ENCODE assay signal across 8 mouse cellular contexts in genomic region chr17:29080758-29081617, GRCm38 (mm10). TPM values are rescaled to one million over a fixed set of nuclear protein-coding genes. Genes with fewer than 3 reads are reported as not detected.
DNase-seq lines count a peak whose midpoint lies in the region; ATAC-seq and TF ChIP-seq lines count a peak whose summit lies in the region.

No protein-coding gene starts in this region.

- ATAC-seq in kidney, embryonic 15.5 days (replicated peaks; ENCODE audit: low FRiP score), result peak; percentile 61
- peak; percentile 39; the same call in 1 of the 2 replicates for ATAC-seq in intestine, postnatal 0 days
- no peak for ATAC-seq in neural tube, embryonic 14.5 days (ENCODE audit: low read depth)

- H3K9me3 ChIP-seq in kidney, embryonic 15.5 days (replicated peaks), result no peaks in the 10 kb centered on the region
- H3K9me3 ChIP-seq in intestine, postnatal 0 days (ENCODE audit: control insufficient read depth), result no peaks in the 10 kb centered on the region
- no peaks in the 10 kb centered on the region for H3K9me3 ChIP-seq in neural tube, embryonic 14.5 days (ENCODE audit: control insufficient read depth, low read length)

- WGBS in kidney, embryonic 15.5 days, result 5% methylated on average over 23 of the region's 23 CpGs
- 9% methylated on average over 23 of the region's 23 CpGs for WGBS in intestine, postnatal 0 days
- 5% methylated on average over 23 of the region's 23 CpGs for WGBS in neural tube, embryonic 14.5 days

- H3K36me3 ChIP-seq in kidney, embryonic 15.5 days, result no peaks in the 10 kb centered on the region
- H3K36me3 ChIP-seq in intestine, postnatal 0 days (ENCODE audit: control insufficient read depth, insufficient read depth), result no peaks in the 10 kb centered on the region
- H3K36me3 ChIP-seq in neural tube, embryonic 14.5 days (ENCODE audit: control insufficient read depth, insufficient read depth, low read length), result no peaks in the 10 kb centered on the region

- no peak for TF ChIP-seq POLR2A in brain, embryonic 14.5 days (IDR thresholded peaks at IDR 0.05; ENCODE audit: borderline replicate concordance, extremely low read depth, insufficient read depth, insufficient read length, poor library complexity, severe bottlenecking)

- H3K9ac ChIP-seq in kidney, embryonic 15.5 days, result no peak overlapping the region
- H3K9ac ChIP-seq in intestine, postnatal 0 days (ENCODE audit: low read depth, low read length), result no peak overlapping the region
- no peak overlapping the region for H3K9ac ChIP-seq in neural tube, embryonic 14.5 days (replicated peaks; ENCODE audit: low read depth, low read length)

- peak overlapping the region; percentile 30 for H3K4me2 ChIP-seq in kidney, embryonic 15.5 days
- no peak overlapping the region; the same call in 1 of the 2 replicates for H3K4me2 ChIP-seq in intestine, postnatal 0 days (replicated peaks; ENCODE audit: low read depth)
- H3K4me2 ChIP-seq in neural tube, embryonic 14.5 days (ENCODE audit: low read depth, low read length), result peak overlapping the region; percentile 33; the same call in 1 of the 2 replicates

- peaks cover 29% of the 10 kb centered on the region for H3K4me1 ChIP-seq in kidney, embryonic 15.5 days
- H3K4me1 ChIP-seq in intestine, postnatal 0 days (replicated peaks; ENCODE audit: control insufficient read depth, insufficient read depth, low read length), result 0 out of 2 replicates have a peak, but pooled peaks cover 8% of the 10 kb centered on the region
- H3K4me1 ChIP-seq in neural tube, embryonic 14.5 days (ENCODE audit: control insufficient read depth, insufficient read depth, low read length), result 0 out of 2 replicates have a peak, but pooled peaks cover 8% of the 10 kb centered on the region

- no peak for DNase-seq in kidney, adult 11 months
- DNase-seq in brain, embryonic 14.5 days (ENCODE audit: low read depth), result peak; percentile 47
- no peak for DNase-seq in thymus, adult 18-20 months
- DNase-seq in layer of hippocampus, postnatal 25 days (ENCODE audit: extremely low spot score in 1 of 2, low spot score in 1 of 2), result no peak
- DNase-seq in lung, postnatal 36 days, result no peak

- TF ChIP-seq CTCF in brain, embryonic 14.5 days (IDR thresholded peaks at IDR 0.05; ENCODE audit: borderline replicate concordance, extremely low read depth, insufficient read depth, insufficient read length), result no peak
- TF ChIP-seq CTCF in intestine, postnatal 0 days (IDR thresholded peaks at IDR 0.05; ENCODE audit: low read depth), result no peak

- no peak overlapping the region for H3K4me3 ChIP-seq in kidney, embryonic 15.5 days (replicated peaks)
- H3K4me3 ChIP-seq in intestine, postnatal 0 days (ENCODE audit: low read depth, low read length), result no peak overlapping the region
- H3K4me3 ChIP-seq in neural tube, embryonic 14.5 days (ENCODE audit: low read depth, low read length), result no peak overlapping the region

- H3K27me3 ChIP-seq in kidney, embryonic 15.5 days, result peaks cover 15% of the 10 kb centered on the region
- H3K27me3 ChIP-seq in intestine, postnatal 0 days (replicated peaks; ENCODE audit: control insufficient read depth, insufficient read depth, low read length), result no peaks in the 10 kb centered on the region
- H3K27me3 ChIP-seq in neural tube, embryonic 14.5 days (ENCODE audit: control insufficient read depth, insufficient read depth, low read length), result no peaks in the 10 kb centered on the region; the same call in 1 of the 2 replicates

- no peak overlapping the region for H3K27ac ChIP-seq in kidney, embryonic 15.5 days
- no peak overlapping the region for H3K27ac ChIP-seq in intestine, postnatal 0 days (ENCODE audit: low read depth, low read length)
- H3K27ac ChIP-seq in neural tube, embryonic 14.5 days (ENCODE audit: low read depth, low read length), result no peak overlapping the region

RNA-seq across cellular contexts. Expression of gene Cdkn1a, which starts 9.8 kb away (rescaled TPM):
- polyA plus RNA-seq in kidney, embryonic 15.5 days (2015; fragmentation: Nextera tagmentation; extraction: Ambion mirVana), result 62.2 and 79.3 TPM in 2 replicates
- polyA plus RNA-seq in brain, embryonic 14.5 days (2012; rRNA removed), result 23.9 and 28.9 TPM in 2 replicates
- polyA plus RNA-seq in intestine, postnatal 0 days (2015; fragmentation: Nextera tagmentation; extraction: Ambion mirVana), result 74.9 and 88.3 TPM in 2 replicates
- polyA plus RNA-seq in neural tube, embryonic 14.5 days (2014; fragmentation: Nextera tagmentation; extraction: Ambion mirVana), result 59.8 and 81.1 TPM in 2 replicates
- total RNA-seq in layer of hippocampus, postnatal 25 days (2021), result 10 to 100 TPM in 1 of 2 experiments, 1 to 10 TPM in 1; 7.1 to 13.9 TPM

RNA-seq across cellular contexts. Expression of gene Rab44, which starts 33.0 kb away (rescaled TPM):
- 0.34 and 0.35 TPM in 2 replicates for polyA plus RNA-seq in kidney, embryonic 15.5 days (2015; fragmentation: Nextera tagmentation; extraction: Ambion mirVana)
- polyA plus RNA-seq in brain, embryonic 14.5 days (2012; rRNA removed), result 0.23 and 0.49 TPM in 2 replicates
- 0.20 TPM in 2 replicates for polyA plus RNA-seq in intestine, postnatal 0 days (2015; fragmentation: Nextera tagmentation; extraction: Ambion mirVana)
- not detected in 2 replicates for polyA plus RNA-seq in neural tube, embryonic 14.5 days (2014; fragmentation: Nextera tagmentation; extraction: Ambion mirVana)
- total RNA-seq in layer of hippocampus, postnatal 25 days (2021), result under 1 TPM in 1 of 2 experiments, not detected in 1; 0.07 TPM

RNA-seq across cellular contexts. Expression of gene Srsf3, which starts 48.6 kb away (rescaled TPM):
- 605 and 671 TPM in 2 replicates for polyA plus RNA-seq in kidney, embryonic 15.5 days (2015; fragmentation: Nextera tagmentation; extraction: Ambion mirVana)
- polyA plus RNA-seq in brain, embryonic 14.5 days (2012; rRNA removed), result 330 and 391 TPM in 2 replicates
- 257 TPM in 2 replicates for polyA plus RNA-seq in intestine, postnatal 0 days (2015; fragmentation: Nextera tagmentation; extraction: Ambion mirVana)
- polyA plus RNA-seq in neural tube, embryonic 14.5 days (2014; fragmentation: Nextera tagmentation; extraction: Ambion mirVana), result 423 and 489 TPM in 2 replicates
- 100 to 1,000 TPM; 125 to 140 TPM for total RNA-seq in layer of hippocampus, postnatal 25 days (2021)
